Mouse (Mus musculus) G1E (cell line): ENCODE results near the gene Cga. TPM values are rescaled to one million over a fixed set of nuclear protein-coding genes. Genes with fewer than 3 reads are reported as not detected.
"Not testable (repeated sequence)": the region's sequence is repeated elsewhere in the genome, so short reads cannot be mapped to it uniquely, and the experiment has no call there.

ENCODE experiments used
- ATAC-seq: 2 replicates; pipeline ENCODE4 v1.8.0; 2016; ENCODE audit warnings: mild to moderate bottlenecking; ENCODE audit not compliant: insufficient number of reproducible peaks, poor library complexity, low FRiP score, severe bottlenecking; ENCODE audit errors: extremely low read depth
- DNase-seq: peaks from one replicate; pipeline ENCODE4 v3.0.0; 2012; ENCODE audit warnings: low spot score
- H3K27me3 ChIP-seq: 2 replicates; pipeline ENCODE4 v1.6.1; 2012; ENCODE audit warnings: mild to moderate bottlenecking, low read length, inconsistent platforms; ENCODE audit not compliant: insufficient read depth
- H3K36me3 ChIP-seq: replicated peaks from 2 replicates; pipeline ENCODE3; 2012; ENCODE audit warnings: mild to moderate bottlenecking, inconsistent platforms
- H3K4me1 ChIP-seq: 2 replicates; pipeline ENCODE4 v1.6.1; 2012; ENCODE audit warnings: low read depth, low read length, inconsistent platforms, mixed read lengths; ENCODE audit not compliant: insufficient read depth
- H3K4me3 ChIP-seq: 2 replicates; pipeline ENCODE4 v1.5.1; 2012; ENCODE audit warnings: low read depth, mild to moderate bottlenecking, inconsistent platforms, low read length, moderate library complexity, mixed read lengths
- H3K9me3 ChIP-seq: replicated peaks from 2 replicates; pipeline ENCODE4 v1.6.1; 2012; ENCODE audit warnings: inconsistent platforms
- CTCF ChIP-seq: IDR thresholded peaks from 2 replicates; pipeline ENCODE4 v1.5.1; 2012; ENCODE audit warnings: low read depth, low read length, inconsistent platforms, mixed read lengths
- GATA1 ChIP-seq: IDR thresholded peaks from 2 replicates; pipeline ENCODE4 v1.6.1; 2012; ENCODE audit warnings: borderline replicate concordance, low read length, inconsistent platforms, mixed read lengths
- GATA2 ChIP-seq: IDR thresholded peaks from 2 replicates; pipeline ENCODE4 v1.6.1; 2012; ENCODE audit warnings: low read depth, low read length, inconsistent platforms, borderline replicate concordance
- POLR2AphosphoS5 ChIP-seq: IDR thresholded peaks from 2 replicates; pipeline ENCODE4 v1.6.1; 2012; ENCODE audit warnings: low read depth, low read length, inconsistent platforms; ENCODE audit not compliant: insufficient replicate concordance
- TAL1 ChIP-seq: conservative IDR thresholded peaks from 2 replicates; pipeline ENCODE4 v1.6.1; 2012; ENCODE audit warnings: low read depth, low read length, inconsistent platforms, mixed read lengths
- polyA plus RNA-seq: library from polyadenylated mRNA; stranded (reverse); fragments of >175 nt; gene quantifications from 2 replicates; pipeline ENCODE4 v1.2.3, GENCODE M21; 2012
- total RNA-seq, 2 experiments: library from RNA; stranded (forward) in 1 of 2; stranded (reverse) in 1 of 2; fragments of 200-1000 nt in 1 of 2; fragments of >200 nt in 1 of 2; fragmentation: Nextera tagmentation in 1 of 2; gene quantifications; 2 replicates each; pipeline ENCODE4 v1.2.3; 2014 to 2017

Gene Cga
- total and polyA plus RNA-seq, 3 experiments = not detected

DNA sequence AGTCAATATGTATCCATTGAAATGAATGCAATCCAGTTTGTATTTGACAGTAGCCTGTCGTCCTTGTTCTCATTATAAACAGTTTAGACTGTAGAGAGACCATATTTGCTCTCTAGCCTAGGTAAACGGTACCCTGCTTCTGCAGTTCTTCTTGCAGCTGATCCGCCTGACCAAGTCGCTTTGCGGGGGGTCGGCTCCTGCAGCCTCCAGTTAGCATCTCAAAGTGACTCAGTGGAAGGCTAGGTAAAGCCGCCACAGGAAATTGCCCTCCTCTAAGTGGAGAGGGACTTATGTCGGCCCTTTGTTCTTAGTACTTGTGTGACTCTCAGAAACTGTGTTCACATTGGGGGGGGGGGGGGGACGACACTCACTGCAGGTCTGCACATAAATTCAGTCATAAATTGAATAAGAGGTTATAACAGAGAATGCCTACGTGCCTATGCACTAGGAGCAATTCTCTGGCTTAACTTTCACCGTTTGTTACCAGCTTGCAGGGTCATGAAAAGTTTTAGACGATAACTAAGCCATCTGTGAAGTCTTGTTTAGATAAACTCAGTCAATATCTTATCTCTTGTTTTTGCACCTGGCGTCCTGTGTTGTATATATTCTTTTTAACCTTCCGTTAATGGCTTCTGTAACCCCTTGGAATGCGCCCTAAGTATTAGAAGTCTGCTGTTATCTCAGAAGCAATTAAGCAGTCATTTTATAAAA lies 4.3 kb upstream of the Cga start:
- Histone ChIP-seq H3K4me3 (peak overlapping the region; percentile 31; the same call in 1 of the 2 replicates), H3K9me3 (no peaks in the 10 kb centered on the region), H3K27me3 (no peaks in the 10 kb centered on the region), H3K4me1 (peaks cover 61% of the 10 kb centered on the region), H3K36me3 (no peaks in the 10 kb centered on the region)
- ATAC-seq (peak; percentile 71), DNase-seq (peak; percentile 14)
- TF ChIP-seq POLR2AphosphoS5 = no peak
- no peak for TF ChIP-seq CTCF
- TF ChIP-seq TAL1 = peak; percentile 70
- TF ChIP-seq GATA1 = no peak
- TF ChIP-seq GATA2 = no peak

DNA sequence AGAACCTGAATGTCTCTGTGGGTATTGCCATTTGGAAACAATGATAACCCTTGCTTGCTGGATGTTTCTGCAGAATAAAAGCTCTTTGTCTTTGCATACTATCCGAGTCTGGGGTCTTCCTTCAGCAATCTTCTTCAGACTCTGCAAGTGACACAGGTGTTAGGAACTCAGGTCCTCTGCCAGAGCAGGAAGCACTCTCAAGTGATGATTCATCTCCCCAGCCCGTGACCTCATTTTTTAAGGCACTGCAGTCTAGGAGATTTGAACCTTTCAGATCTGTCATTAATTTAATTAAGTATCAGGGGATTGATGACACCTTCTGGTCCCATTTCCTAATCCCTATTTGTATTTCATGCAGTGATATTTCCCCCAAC lies 3.8 kb upstream of the Cga start:
- peak overlapping the region; percentile 1; the same call in 1 of the 2 replicates for H3K4me3 ChIP-seq
- peaks cover 58% of the 10 kb centered on the region for H3K4me1 ChIP-seq
- no peak for ATAC-seq
- TF ChIP-seq GATA2 = no peak
- TF ChIP-seq POLR2AphosphoS5 = no peak
- TF ChIP-seq CTCF = no peak
- TF ChIP-seq TAL1 = no peak; the same call in 1 of the 2 replicates
- no peak for TF ChIP-seq GATA1
- no peaks in the 10 kb centered on the region for H3K9me3 ChIP-seq
- no peak for DNase-seq
- no peaks in the 10 kb centered on the region for H3K36me3 ChIP-seq
- H3K27me3 ChIP-seq = no peaks in the 10 kb centered on the region

DNA sequence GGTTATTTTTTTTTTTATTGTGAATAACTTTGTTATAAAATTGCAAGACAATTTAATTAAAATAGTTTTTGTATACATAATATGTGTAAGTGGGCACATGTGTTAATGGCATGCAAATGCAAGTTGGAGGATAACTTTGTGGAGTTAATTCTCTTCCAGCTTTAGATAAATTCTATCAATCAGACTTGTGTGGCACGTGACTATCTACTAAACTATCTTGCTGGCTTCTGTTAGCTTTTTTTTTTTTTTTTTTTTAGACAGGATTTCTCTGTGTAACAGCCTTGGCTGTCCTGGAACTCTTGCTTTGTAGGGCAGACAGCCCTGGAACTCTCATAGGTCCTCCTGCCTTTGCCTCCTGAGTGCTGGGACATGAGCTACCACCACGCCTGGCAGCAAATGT lies 4.9 kb downstream of the Cga start:
- Histone ChIP-seq H3K4me3 (no peak overlapping the region), H3K36me3 (no peaks in the 10 kb centered on the region), H3K4me1 (peaks cover 7% of the 10 kb centered on the region), H3K27me3 (peaks cover 3% of the 10 kb centered on the region), H3K9me3 (no peaks in the 10 kb centered on the region)
- TF ChIP-seq GATA2 (no peak), TAL1 (no peak), POLR2AphosphoS5 (no peak), CTCF (no peak), GATA1 (no peak)
- ATAC-seq (no peak), DNase-seq (no peak)

DNA sequence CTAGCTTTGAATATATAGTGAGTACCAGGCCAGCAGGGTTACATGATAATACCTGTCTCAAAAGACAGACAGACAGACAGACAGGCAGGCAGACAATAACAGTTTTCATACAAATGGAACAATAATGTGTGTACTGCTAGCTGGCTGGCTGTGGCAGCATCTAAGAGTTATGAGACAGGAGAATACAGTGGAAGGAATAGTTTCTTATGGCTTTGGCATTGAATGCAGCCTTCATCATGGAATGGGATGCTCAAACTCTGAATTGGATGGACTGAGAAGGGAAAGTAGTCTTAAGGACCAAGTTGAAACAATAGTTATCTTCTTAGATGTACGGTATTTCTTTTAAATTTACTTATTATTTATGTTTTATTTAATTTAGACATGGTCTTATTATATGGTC lies 5.7 kb downstream of the Cga start:
- Histone ChIP-seq H3K4me1 (peaks cover 14% of the 10 kb centered on the region), H3K36me3 (no peaks in the 10 kb centered on the region), H3K27me3 (peaks cover 4% of the 10 kb centered on the region), H3K9me3 (no peaks in the 10 kb centered on the region), H3K4me3 (no peak overlapping the region)
- DNase-seq (no peak), ATAC-seq (no peak)
- TF ChIP-seq GATA2 (no peak), CTCF (no peak), TAL1 (no peak), POLR2AphosphoS5 (no peak), GATA1 (no peak)

GRCm38 (mm10) chr4:34900155-34900554 lies 6.6 kb downstream of the Cga start:
- TF ChIP-seq GATA2 = no peak
- TF ChIP-seq GATA1 = no peak
- TF ChIP-seq POLR2AphosphoS5 = no peak
- TF ChIP-seq TAL1 = no peak
- TF ChIP-seq CTCF = no peak
- DNase-seq (no peak), ATAC-seq (no peak)
- peaks cover 4% of the 10 kb centered on the region for H3K27me3 ChIP-seq
- no peaks in the 10 kb centered on the region for H3K9me3 ChIP-seq
- no peak overlapping the region for H3K4me3 ChIP-seq
- H3K36me3 ChIP-seq = no peaks in the 10 kb centered on the region
- peaks cover 16% of the 10 kb centered on the region for H3K4me1 ChIP-seq

GRCm38 (mm10) chr4:34901166-34901565 lies 7.6 kb downstream of the Cga start:
- ATAC-seq (no peak), DNase-seq (no peak)
- Histone ChIP-seq H3K4me3 (no peak overlapping the region), H3K4me1 (peaks cover 16% of the 10 kb centered on the region), H3K9me3 (no peaks in the 10 kb centered on the region), H3K36me3 (no peaks in the 10 kb centered on the region), H3K27me3 (peaks cover 4% of the 10 kb centered on the region)
- TF ChIP-seq POLR2AphosphoS5 = no peak

DNA sequence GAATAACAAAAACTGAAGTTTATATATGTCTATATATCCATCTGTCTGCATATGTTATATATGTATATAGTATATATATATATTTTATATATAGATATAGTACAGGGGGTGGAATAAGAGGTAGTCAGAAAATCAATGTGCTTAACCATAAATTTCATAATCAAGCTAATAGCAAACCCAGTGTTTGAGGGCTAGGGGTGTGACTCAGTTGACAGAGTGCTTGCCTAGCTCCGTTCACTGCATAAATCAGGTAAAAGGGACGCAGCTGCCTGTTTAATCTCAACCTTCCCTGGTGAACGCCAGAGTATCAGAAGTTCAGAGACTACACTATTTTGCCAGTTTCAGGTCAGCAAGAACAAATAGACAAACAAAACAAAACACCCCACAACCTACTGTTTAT lies 8.0 kb downstream of the Cga start:
- not testable (repeated sequence) for H3K36me3 ChIP-seq, H3K27me3 ChIP-seq, H3K9me3 ChIP-seq, H3K4me3 ChIP-seq, DNase-seq, ATAC-seq
- peaks cover 16% of the 10 kb centered on the region for H3K4me1 ChIP-seq
